In genomic region chr10:86174017-86174416, GRCm38 (mm10) we compare ENCODE assay signal across 16 mouse cellular contexts.
DNase-seq lines count a peak whose midpoint lies in the region; ATAC-seq lines count a peak whose summit lies in the region.
"Had no signal": no experiment of that assay in that cellular context is flagged by ENCODE, and none has a peak within 500 bp of the region (broad histone marks: within the 10 kb centered on the region; RNA-seq: fewer than 3 reads in every experiment).

No protein-coding gene starts in this region.

- 0 out of 2 replicates have a peak, but pooled peaks have one; percentile 27 for ATAC-seq in frontal cortex, adult (ENCODE audit: low TSS enrichment)
- peak; percentile 80 for ATAC-seq in megakaryocyte, adult 5-6 weeks (ENCODE audit: poor library complexity, severe bottlenecking)
- ATAC-seq: CD4-positive, CD25-positive, alpha-beta regulatory T cell, adult 4 months; forebrain, embryonic 13.5 days; hindbrain, postnatal 0 days had no signal

- DNase-seq in frontal cortex, adult 2 months (ENCODE audit: extremely low spot score in 1 of 2, low spot score in 1 of 2): no peak
- DNase-seq in lung, postnatal 36 days: peak; percentile 7
- DNase-seq in lung, postnatal 14 days: no peak
- DNase-seq in adrenal gland, postnatal 4 days (ENCODE audit: low spot score in 2 of 2): no peak
- DNase-seq in cerebellum, postnatal 25 days: no peak
- DNase-seq: adrenal gland, postnatal 14 days; B cell, adult 2 months; cerebellum, adult 8-10 months; cerebellum, postnatal 14 days; gastrocnemius, postnatal 14 days; heart, postnatal 4 days had no signal
